Mouse (Mus musculus): ENCODE data around the gene Eci3.

Eci3 gene

GRCm38 (mm10) chr13:34924210-34924609 is 39.4 kb downstream of the Eci3 start, which contains the start of the genes Fam217a and 4933417A18Rik:
Gene Fam217a, minus strand, starts transcription at chr13:34924310.
Gene 4933417A18Rik, plus strand, starts transcription at chr13:34924409.
- DNase-seq, result no peak

DNA sequence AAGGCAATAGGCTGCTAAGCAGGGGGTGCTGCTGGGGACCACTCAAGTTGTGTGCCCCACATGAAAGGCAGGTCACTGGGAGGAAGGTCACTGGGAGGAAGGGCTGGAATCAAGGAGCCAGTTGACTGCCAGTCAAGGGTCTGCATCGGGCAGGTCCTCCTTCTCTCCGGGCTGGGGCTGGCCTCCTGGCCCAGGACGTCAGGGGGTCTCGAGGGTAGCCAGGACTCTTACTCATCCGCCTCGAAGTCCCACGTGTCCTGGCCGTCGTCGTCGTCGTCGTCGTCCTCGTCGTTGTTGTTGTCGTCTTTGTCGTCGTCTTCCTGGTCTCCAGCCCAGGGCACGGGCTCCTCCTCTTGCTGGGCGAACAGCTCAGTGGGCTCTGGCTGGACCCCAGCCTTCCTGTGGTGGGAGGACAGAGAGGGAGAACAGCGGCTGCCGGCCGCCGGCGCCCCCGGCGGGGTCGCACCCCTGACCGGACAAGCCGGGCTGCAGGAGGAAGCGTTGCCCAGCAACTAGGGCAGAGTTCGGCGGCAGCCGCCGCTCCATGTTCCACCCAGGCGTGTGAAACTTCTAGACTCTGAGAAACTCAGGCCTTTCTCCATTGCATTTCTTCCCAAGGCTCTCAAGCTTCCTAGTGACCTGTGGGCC is 47.0 kb downstream of the Eci3 start:
- DNase-seq, result peak; percentile 20

GRCm38 (mm10) chr13:34914614-34915013 is 49.0 kb downstream of the Eci3 start:
- no peak for DNase-seq

All from kidney, adult 9 months (tissue).